Mouse (Mus musculus) Muller cell, postnatal 12 days (primary cell): ENCODE results near the gene Fgd5.
"Not testable (repeated sequence)": the region's sequence is repeated elsewhere in the genome, so short reads cannot be mapped to it uniquely, and the experiment has no call there.

Experiments used
- DNase-seq: peaks from one replicate; pipeline ENCODE4 v3.0.0-alpha.2; 2015; ENCODE audit errors: inconsistent ontology term

Gene Fgd5

DNA sequence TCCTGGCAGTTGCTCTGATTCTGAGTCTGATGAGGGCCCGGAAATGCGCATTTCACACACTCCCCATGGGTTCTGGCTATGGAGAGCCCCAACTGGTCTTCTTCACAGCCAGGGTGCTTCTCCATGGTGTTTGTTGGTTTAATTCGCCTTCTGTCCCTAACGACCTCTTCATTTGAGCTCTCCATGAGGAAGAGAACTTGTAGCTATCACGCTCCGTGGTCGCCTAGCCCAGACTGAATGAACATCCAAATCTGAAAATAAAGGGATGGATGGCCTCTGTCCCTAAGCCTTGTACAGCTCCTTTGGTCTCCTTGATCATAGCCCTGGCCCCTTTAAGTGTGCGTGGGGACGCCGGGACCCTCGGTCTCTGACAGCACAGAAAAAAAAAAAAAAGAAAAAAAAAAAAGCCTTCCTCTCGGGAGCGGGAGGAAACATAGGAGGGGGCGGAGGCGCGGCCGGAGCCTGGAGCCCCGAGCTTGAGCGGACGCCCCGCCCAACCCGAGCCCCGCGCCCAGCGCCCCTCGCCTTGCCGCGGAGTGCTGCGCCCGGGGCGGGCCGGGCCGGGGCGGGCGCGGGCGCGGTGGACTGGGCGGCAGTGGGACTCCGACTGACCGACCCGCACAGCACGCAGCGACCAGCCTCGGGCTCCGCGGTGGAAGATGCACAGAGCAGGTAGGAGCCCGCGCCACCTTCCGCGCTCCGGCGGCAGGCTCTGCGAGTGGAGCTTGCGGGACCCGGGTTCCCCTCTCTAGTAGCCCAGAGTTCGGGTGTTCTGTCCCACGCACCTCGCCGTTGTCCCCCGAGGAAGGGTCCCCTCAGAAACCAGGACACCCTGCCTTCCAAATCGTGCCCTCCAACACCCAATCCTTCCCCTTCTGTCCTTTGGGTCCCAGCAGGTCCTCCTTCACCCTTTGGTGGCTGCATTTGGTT is at the start of gene Fgd5:
TSS of gene Fgd5 (plus strand) at position 508 of the 930 bp plus-strand sequence.
- DNase-seq, result peak; percentile 20

DNA sequence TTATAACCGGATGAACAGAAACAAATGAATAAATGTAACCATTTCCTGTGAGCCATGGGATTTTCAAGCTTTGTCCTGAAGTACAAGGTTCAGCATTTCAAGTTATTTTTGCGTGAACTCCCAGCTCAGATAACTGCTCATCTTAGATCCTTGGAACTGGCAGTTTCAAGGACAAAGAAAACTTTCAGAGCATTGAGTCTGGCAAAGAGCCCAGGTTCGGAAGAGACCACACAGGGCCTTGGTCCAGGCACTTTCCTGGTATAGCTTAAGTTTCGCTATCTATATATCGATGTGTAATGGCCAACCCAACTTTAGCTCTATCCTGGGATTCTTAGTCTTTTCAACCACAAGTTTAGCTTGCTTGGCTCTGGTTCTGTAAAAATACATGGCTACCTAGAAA is 47.4 kb upstream of the Fgd5 start:
- DNase-seq, result no peak

GRCm38 (mm10) chr6:91938491-91938890 is 40.2 kb upstream of the Fgd5 start:
- no peak for DNase-seq

- DNase-seq, result no peak
Measured at GRCm38 (mm10) chr6:91948426-91948825, 30.3 kb upstream of the Fgd5 start.

DNA sequence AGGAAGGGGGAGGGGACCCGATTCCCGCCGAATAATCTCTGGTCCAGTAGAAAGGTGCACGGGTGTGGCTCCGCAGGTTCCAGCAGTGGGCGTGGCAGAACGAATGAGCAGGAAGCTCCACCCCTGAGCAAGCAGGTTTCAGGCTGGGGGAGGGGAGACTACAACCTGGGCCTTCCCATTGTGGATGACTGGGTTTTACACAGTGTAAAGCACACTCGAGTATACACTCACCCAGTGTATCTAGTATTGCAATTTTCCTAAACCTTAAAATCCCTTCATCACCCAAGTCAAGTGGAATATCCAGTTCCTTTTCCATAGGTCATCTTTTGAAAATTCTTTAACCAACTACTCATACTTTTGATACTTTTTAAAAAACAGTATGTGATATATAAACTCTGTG is 20.7 kb upstream of the Fgd5 start:
- DNase-seq, result not testable (repeated sequence)

DNA sequence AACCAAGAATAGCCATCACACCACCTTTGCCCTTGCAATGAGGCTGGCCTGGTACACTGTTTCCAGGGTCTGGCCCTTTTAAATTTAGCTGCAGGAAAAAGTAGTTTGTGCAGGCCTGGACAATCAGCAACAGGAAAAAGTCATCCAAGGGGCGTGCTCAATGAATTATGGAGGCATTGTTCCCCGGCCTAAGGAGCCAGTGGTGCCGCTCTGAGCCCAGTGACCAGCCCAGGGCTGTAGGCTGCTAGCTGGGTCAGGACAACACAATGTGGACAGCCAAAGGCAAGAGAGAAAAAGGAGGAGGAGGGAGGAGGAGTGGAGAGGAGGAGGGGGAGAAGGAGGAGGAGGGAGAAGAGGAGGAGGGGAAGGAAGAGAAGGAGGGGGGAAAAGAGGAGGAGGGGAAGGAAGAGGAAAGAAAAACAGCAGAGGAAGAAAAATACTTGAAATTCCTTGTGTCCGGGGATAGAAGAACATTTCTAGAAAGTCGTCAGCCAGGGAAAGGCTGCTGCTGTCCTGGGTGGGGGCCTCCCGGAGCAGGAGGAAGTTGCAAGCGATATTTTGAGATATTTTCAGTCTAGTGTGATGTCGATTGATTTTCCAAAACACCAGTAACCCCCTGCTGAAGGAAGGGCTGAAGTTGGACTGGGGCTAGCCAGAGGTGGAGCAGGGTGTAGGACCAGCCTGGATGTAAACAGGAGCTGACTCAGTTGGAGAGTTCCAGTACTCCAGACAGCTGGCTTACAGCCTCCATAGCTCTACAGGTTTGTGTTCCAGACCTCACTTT is 18.5 kb upstream of the Fgd5 start:
- DNase-seq, result no peak

- DNase-seq, result no peak
Measured at GRCm38 (mm10) chr6:91963429-91963828, 15.2 kb upstream of the Fgd5 start.

DNA sequence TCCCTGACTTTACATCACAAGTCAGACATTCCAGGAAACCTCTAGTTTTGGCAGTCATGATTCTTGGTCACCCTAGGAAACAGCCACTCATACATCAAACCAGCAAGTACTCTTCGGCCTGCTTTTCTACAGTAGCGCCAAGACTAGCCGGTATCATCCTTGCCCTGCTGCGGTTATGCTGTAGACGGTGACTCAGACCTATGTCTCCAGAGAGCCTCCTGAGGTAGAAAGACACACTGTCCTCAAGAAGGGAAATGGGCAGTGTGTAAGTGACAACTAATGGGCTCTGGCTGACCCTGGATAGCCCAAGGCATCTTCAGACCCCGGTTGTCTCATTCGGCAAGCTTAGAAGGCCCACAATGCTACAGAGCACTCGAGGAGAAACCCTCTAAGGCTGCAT is 13.6 kb upstream of the Fgd5 start:
- DNase-seq, result no peak

GRCm38 (mm10) chr6:91966006-91966405 is 12.7 kb upstream of the Fgd5 start:
- no peak for DNase-seq

GRCm38 (mm10) chr6:91972201-91972646 is 6.5 kb upstream of the Fgd5 start:
- DNase-seq, result no peak

DNA sequence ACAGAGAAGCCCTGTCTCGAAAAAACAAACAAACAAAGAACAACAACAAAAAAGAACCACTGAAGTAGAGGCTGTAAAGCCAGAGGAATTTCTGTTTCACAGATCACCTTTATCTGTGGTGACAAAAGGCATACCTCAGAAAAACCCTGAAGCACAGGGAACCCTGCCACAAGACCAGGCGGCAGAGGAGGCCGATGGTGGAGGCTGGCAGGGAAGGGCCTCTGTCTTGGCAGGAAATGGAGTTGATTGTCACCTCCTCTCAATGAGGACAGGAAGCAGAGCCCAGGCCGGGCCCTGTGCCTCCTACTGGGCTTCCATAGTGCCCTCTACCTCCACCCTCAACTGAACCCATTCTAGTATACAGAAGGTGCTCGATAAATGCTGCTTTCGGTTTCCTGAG is 4.7 kb upstream of the Fgd5 start:
- DNase-seq, result no peak

DNA sequence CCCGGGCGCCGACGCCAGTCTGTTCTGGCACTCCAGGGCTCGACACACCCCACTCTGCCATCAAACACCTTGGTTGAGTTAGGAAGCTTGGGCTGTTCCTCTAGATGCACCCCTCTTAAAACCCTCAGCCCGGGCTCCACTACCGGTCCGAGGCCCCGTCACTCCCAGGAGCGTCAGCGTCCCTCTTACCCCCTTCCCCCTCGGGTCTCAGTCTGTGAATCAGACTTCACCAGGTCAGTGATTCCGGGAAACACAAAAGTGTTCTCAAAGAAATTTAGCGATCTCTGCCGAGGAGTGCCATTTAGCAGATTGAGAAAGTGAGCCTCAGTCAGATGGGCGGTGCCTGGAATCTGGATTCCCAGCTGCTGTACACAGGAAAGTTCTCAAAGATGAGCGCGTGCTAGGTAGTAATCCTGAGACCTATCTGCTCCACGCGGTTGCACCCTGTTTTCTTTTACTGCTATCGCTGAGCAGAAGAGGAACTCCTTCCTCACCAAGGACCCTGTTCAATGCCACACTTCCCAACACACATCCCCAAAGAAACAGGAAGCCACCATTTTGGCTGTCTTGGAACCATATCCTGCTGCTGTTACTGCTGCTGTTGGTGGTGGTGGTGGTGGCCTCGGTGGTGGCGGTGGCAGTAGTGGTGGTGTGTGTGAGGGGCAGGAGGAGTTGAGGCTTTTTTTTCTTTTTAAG is 771 bp downstream of the Fgd5 start:
- no peak for DNase-seq

DNA sequence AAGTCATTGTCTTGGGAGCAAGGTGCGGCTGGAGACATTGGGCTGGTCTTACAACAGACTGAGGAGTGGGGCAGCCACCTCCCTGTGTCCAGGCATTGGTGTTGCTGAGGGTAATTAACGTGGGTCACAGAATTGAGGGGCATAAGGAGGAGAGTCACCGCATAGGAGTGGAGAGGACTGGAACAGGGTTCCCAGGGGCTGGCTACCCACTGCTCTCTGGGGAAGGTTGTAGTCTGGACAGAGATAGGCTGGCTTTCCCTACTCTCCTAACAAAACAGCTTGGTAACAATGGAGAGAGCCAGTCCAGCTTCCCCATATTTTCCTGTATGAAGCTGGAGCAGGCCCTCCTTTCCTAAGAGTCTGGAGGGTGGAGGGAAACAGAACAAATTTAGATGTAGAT is 1.3 kb downstream of the Fgd5 start:
- DNase-seq, result no peak

DNA sequence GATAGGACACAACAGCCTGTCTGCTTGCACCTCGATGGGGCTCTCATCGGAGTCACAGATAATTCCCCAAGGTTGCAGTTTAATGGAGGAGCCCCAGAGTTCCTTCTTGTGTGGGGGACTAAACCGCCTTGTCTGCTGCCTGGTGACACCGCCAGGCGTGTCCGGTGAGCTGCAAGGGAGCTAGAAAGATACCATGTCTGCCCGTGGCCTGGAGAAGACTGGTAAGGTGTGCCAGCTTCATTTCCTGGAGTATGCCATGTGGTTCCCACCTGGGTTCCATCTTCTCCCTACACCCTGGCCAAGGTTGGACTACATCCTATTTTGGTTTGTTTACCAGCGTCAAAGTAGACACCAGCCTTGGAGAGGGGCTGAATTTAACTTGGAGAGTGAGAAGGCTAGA is 11.4 kb downstream of the Fgd5 start:
- no peak for DNase-seq

DNA sequence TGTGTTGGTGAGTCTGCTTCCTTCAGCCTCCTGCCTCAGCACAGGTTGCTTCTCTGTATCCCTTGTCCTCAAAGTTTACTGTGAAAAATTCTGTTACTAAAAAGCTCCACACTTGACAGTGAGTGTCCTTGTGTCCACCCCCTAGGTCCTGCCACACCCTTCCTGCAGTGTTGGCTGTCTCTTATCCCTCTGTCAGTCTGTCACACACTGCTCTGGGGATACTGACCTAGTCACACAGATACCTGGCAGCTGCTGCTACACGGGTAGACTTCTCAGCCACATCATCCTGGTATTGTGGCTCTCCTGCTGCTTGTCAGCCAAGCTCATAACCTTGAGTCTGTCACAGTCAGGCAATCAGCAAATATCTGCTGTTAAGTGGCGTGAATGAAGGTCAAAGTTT is 14.1 kb downstream of the Fgd5 start:
- no peak for DNase-seq

DNA sequence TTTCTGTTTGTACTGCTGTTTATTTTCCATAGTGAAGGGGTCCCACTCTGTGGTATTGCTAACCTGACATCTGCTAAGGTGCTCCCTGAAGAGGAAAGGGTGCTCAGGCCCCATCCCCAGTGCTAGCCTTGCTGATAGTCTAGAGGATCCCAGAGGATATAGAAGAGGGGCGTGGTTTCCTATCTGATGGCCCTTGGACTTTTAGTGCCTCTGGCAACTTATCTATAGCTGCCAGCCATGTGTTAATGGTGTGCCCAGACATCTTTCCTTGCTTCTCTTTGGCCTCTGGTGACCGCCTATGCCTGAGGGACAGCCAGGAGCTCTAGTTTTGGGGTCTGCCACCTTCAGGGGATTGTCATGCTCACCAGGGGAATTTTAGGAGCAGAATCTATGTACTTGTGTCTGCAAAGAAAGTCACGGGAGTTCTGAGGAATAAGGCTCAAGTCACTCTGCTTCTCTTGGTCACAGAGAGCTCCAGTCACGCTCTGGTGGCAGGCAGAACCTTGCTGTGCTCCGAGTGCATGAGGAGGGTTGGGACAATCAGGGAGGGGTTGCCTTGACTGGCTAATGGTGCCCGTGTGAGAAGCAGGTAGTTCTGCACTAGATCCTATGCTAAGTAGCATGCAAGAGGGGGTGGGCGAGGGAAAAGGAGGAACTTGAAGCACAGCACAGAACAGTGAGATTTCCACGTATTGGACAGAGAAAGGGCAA is 15.3 kb downstream of the Fgd5 start:
- no peak for DNase-seq

- no peak for DNase-seq
Measured at GRCm38 (mm10) chr6:91996072-91996471, 17.4 kb downstream of the Fgd5 start.

GRCm38 (mm10) chr6:92002558-92003285 is 24.0 kb downstream of the Fgd5 start:
- no peak for DNase-seq

GRCm38 (mm10) chr6:92003646-92004045 is 25.0 kb downstream of the Fgd5 start:
- no peak for DNase-seq

GRCm38 (mm10) chr6:92004137-92004805 is 25.6 kb downstream of the Fgd5 start:
- no peak for DNase-seq
